Mouse (Mus musculus) midbrain, embryonic 11.5 days (tissue): Measurements from ENCODE around the gene Erh. TPM values are rescaled to one million over a fixed set of nuclear protein-coding genes. Genes with fewer than 3 reads are reported as not detected.
A peak's percentile ranks its signal among the peaks of the same experiment; 100 is the strongest.

ENCODE experiments used
- ATAC-seq: fragments of 200-750 bp; cut with Nextera tagmentation; 2 replicates; pipeline ENCODE4 v1.8.0; 2017; ENCODE audit warnings: moderate TSS enrichment, moderate library complexity; ENCODE audit not compliant: low FRiP score
- DNase-seq: peaks from one replicate; pipeline ENCODE4 v3.0.0; 2015; ENCODE audit warnings: low spot score; ENCODE audit errors: missing footprints
- H3K27ac ChIP-seq: fragments of 300-500 bp; sonication (generic); 2 replicates; pipeline ENCODE4 v1.5.1; 2014; ENCODE audit warnings: low read depth, low read length
- H3K27me3 ChIP-seq: fragments of 300-500 bp; sonication (generic); 2 replicates; pipeline ENCODE4 v1.6.1; 2014; ENCODE audit warnings: mild to moderate bottlenecking, low read length, moderate library complexity, mixed read lengths; ENCODE audit not compliant: control insufficient read depth, insufficient read depth
- H3K36me3 ChIP-seq: fragments of 300-500 bp; sonication (generic); 2 replicates; pipeline ENCODE4 v1.6.1; 2014; ENCODE audit warnings: mild to moderate bottlenecking, low read length, moderate library complexity, mixed read lengths; ENCODE audit not compliant: control insufficient read depth, insufficient read depth
- H3K4me1 ChIP-seq: fragments of 300-500 bp; sonication (generic); 2 replicates; pipeline ENCODE4 v1.6.1; 2014; ENCODE audit warnings: low read length; ENCODE audit not compliant: control insufficient read depth, insufficient read depth
- H3K4me2 ChIP-seq: fragments of 300-500 bp; sonication (generic); 2 replicates; pipeline ENCODE4 v1.6.1; 2014; ENCODE audit warnings: mild to moderate bottlenecking, moderate library complexity
- H3K4me3 ChIP-seq: fragments of 300-500 bp; sonication (generic); 2 replicates; pipeline ENCODE4 v1.5.1; 2014; ENCODE audit warnings: low read depth, low read length
- H3K9ac ChIP-seq: fragments of 300-500 bp; sonication (generic); 2 replicates; pipeline ENCODE4 v1.6.1; 2014; ENCODE audit warnings: low read length
- H3K9me3 ChIP-seq: fragments of 300-500 bp; sonication (generic); 2 replicates; pipeline ENCODE4 v1.6.1; 2016; ENCODE audit warnings: low read length; ENCODE audit not compliant: control insufficient read depth
- WGBS: fragments of 180-500 bp; shearing (Covaris S2); extraction: QIAGEN DNeasy Blood & Tissue Kit; methylation state at CpG from one replicate; pipeline ENCODE4 v1.1.7; 2014; 5-methylcytosine and 5-hydroxymethylcytosine counted together
- polyA plus RNA-seq: library from polyadenylated mRNA; unstranded; fragments of >200 nt; fragmentation: Nextera tagmentation; extraction: Ambion mirVana; gene quantifications from 2 replicates; pipeline ENCODE4 v1.2.1, GENCODE M21; 2014

Gene Erh
- polyA plus RNA-seq, 1 experiment from 2014 or later: 378 TPM

DNA sequence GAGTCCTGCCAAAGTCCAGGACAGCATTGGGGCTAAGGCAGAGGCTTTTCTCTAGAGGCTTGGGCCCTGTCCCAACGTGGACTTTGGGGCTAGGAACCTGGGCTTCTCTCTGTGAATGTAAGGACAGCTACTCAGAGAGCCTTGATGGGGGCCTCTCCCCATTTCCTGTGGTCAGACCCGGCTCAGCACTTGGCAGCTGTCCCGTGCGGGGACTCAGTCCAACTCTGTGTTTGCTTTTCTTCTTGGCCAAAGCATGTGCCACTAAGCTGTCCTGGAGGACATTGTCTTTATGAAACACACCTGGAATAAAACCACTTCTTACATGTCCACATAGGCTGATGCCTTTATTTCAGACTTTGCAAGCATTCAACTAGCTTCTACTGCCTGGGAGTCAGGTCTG lies 40.6 kb downstream of the Erh start:
- DNase-seq (no peak), ATAC-seq (no peak)
- peaks cover 2% of the 10 kb centered on the region; the same call in 1 of the 2 replicates for H3K36me3 ChIP-seq

DNA sequence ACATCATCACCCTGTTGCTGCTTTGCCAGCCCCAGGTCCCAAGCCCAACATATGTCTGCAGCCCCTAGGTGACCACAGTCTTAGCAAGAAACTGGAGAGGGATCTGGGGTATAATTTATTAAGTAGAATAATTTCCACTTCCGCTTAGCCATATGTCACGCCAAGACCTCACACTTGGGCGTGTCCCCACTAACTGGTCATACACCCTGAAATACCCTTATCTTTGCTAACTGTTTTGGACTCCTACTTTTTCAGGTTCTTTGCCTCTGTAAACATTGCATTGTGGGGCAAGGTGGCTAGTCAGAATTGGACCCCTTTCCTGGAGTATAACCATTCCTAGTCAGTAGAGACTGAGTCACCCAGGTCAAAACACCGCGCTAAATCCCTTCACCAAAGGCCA lies 41.7 kb downstream of the Erh start:
- WGBS: 94% methylated on average over 5 of the region's 5 CpGs
- no peaks in the 10 kb centered on the region for H3K4me1 ChIP-seq
- H3K4me3 ChIP-seq: no peak overlapping the region
- no peak overlapping the region for H3K9ac ChIP-seq
- H3K4me2 ChIP-seq: no peak overlapping the region
- H3K27ac ChIP-seq: no peak overlapping the region
- H3K36me3 ChIP-seq: peaks cover 2% of the 10 kb centered on the region; the same call in 1 of the 2 replicates
- H3K27me3 ChIP-seq: no peaks in the 10 kb centered on the region
- no peak for ATAC-seq
- no peaks in the 10 kb centered on the region for H3K9me3 ChIP-seq
- no peak for DNase-seq

More for the DNA sequence above, 40.6 kb downstream of the Erh start:
- H3K27ac ChIP-seq: no peak overlapping the region
- H3K9ac ChIP-seq: no peak overlapping the region
- H3K4me2 ChIP-seq: no peak overlapping the region
- H3K27me3 ChIP-seq: no peaks in the 10 kb centered on the region
- H3K4me3 ChIP-seq: no peak overlapping the region
- no peaks in the 10 kb centered on the region for H3K4me1 ChIP-seq
- 68% methylated on average over 4 of the region's 4 CpGs for WGBS
- H3K9me3 ChIP-seq: no peaks in the 10 kb centered on the region

DNA sequence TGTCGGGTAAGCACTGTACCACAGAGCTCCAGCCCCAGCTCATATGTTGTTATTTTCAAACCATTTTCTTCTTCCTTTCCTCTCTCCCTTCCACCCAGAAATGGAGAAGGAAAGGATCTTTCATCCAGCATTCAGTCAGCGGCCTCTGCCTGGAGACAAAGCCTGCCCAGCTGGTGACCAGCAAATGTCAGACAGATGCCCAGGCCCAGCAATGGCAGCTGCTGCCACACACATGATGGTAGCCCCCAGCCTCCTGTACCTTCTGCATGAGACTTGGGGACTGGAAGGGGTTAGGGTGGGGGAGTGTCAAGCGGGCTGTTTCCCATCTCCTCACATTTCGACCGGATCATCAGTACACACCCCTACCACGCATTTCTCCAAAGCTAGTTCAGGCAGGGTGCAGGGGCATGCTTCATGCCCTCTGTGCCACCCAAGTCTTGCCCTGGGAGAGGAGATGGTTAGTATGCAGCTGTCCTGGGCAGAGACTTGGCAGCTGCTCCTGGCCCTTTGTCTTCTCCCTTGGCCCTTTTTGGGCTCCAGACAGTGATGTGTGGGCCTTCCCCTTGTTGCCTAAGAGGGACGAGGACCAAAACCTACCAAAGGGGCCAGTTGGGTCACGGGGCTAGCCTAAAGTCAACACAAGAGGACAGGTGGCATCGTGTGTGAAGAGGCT lies 42.4 kb downstream of the Erh start:
- Histone ChIP-seq H3K4me2 (no peak overlapping the region), H3K9ac (no peak overlapping the region), H3K4me3 (no peak overlapping the region), H3K27me3 (no peaks in the 10 kb centered on the region), H3K27ac (no peak overlapping the region), H3K4me1 (no peaks in the 10 kb centered on the region), H3K9me3 (no peaks in the 10 kb centered on the region), H3K36me3 (peaks cover 2% of the 10 kb centered on the region; the same call in 1 of the 2 replicates)
- DNase-seq (no peak), ATAC-seq (no peak)
- WGBS: 93% methylated on average over 9 of the region's 9 CpGs

DNA sequence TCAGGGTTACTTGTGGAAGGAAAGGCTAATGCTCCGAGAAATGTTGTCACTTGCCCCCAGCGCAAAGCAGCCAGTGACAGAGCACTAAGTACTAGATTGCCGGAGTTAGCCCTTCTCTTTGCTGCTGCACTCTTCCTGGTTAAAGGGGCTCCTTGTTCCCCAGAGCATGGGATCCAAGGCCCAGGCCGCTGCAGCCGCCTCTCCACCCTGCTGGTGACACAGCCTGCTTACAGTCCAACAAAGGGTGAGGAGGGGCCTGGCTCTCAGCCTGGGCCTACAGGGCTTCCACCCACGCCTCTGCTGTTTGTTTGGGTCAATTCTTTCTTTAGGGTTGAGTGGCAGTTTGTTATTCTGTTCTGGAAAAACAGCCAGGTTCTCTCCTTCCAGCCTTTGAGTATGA lies 45.4 kb downstream of the Erh start:
- WGBS: 49% methylated on average over 6 of the region's 6 CpGs
- ATAC-seq (no peak), DNase-seq (peak; percentile 81)
- no peaks in the 10 kb centered on the region for H3K4me1 ChIP-seq
- no peaks in the 10 kb centered on the region for H3K9me3 ChIP-seq
- peaks cover 2% of the 10 kb centered on the region; the same call in 1 of the 2 replicates for H3K36me3 ChIP-seq
- no peak overlapping the region for H3K27ac ChIP-seq
- no peak overlapping the region for H3K4me2 ChIP-seq
- H3K4me3 ChIP-seq: no peak overlapping the region
- H3K9ac ChIP-seq: no peak overlapping the region
- no peaks in the 10 kb centered on the region for H3K27me3 ChIP-seq

DNA sequence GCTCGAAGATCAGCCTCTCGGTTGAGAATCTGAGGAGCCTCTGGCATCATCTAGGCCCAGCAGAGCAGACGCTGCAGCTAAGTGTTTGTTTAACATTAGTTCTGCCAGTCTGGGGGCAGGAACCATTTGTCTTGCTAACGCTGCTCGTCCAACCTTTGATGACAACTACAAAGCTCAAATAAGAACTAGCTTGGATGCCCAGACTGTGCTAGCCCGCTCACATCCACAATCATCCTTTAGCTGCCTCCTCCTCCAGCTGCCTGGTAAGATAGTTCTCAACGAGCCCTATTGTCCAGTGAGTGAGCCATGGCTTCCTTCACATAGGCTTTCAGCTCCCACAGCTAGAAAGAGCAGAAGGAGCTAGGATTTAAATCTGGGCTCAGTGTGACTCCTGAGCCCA lies 45.9 kb downstream of the Erh start:
- H3K4me3 ChIP-seq: no peak overlapping the region
- DNase-seq (peak; percentile 78), ATAC-seq (no peak)
- H3K4me1 ChIP-seq: no peaks in the 10 kb centered on the region
- H3K27ac ChIP-seq: no peak overlapping the region
- no peaks in the 10 kb centered on the region for H3K27me3 ChIP-seq
- no peak overlapping the region for H3K9ac ChIP-seq
- H3K4me2 ChIP-seq: no peak overlapping the region
- H3K36me3 ChIP-seq: peaks cover 2% of the 10 kb centered on the region; the same call in 1 of the 2 replicates
- WGBS: 44% methylated on average over 7 of the region's 7 CpGs
- H3K9me3 ChIP-seq: no peaks in the 10 kb centered on the region

DNA sequence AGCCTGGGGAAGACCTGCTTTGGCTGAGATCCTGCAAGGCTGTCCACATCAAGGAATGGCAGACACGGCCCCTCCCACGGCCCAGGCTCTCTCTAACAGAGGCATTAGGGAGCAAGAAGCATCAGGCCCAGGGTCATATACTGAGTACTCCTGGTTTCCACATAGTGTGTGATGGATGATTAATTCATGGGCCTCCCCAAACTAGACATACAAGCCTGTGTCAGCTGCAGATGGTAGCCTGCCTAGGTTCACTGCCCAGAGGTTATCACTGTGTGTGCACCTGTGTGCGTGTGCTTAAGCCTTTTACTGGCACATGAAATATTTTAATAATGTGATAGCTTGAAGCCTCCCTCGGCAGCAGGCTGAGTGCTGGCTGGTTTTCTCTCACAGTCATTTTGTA lies 48.2 kb downstream of the Erh start:
- Histone ChIP-seq H3K27ac (no peak overlapping the region), H3K36me3 (no peaks in the 10 kb centered on the region; the same call in 1 of the 2 replicates), H3K27me3 (no peaks in the 10 kb centered on the region), H3K4me1 (no peaks in the 10 kb centered on the region), H3K4me2 (no peak overlapping the region), H3K4me3 (no peak overlapping the region), H3K9me3 (no peaks in the 10 kb centered on the region), H3K9ac (no peak overlapping the region)
- ATAC-seq (no peak), DNase-seq (no peak)
- 90% methylated on average over 4 of the region's 4 CpGs for WGBS

DNA sequence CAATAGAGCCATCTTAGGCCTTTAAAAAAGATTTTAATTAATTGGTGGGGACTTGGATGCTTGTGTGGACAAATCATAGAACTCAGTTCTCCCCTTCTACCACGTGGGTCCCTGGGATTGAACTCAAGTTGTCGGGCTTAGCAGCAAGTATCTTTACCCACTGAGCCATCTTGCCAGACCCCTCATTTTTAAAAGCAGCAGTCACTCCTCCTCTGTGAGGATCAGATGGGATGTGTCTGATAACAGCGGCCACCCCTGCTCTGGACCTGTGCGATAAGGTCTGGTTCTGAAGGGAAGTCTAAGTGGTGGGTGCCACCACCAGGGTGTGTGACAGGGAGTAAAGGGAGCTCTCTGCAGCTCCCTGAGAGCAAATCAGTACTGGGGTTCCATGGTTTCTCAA lies 48.6 kb downstream of the Erh start:
- H3K36me3 ChIP-seq: no peaks in the 10 kb centered on the region; the same call in 1 of the 2 replicates
- no peaks in the 10 kb centered on the region for H3K27me3 ChIP-seq
- H3K27ac ChIP-seq: no peak overlapping the region
- H3K9ac ChIP-seq: no peak overlapping the region
- no peak overlapping the region for H3K4me2 ChIP-seq
- H3K4me1 ChIP-seq: no peaks in the 10 kb centered on the region
- 95% methylated on average over 4 of the region's 4 CpGs for WGBS
- H3K4me3 ChIP-seq: no peak overlapping the region
- H3K9me3 ChIP-seq: no peaks in the 10 kb centered on the region
- ATAC-seq (no peak), DNase-seq (no peak)

DNA sequence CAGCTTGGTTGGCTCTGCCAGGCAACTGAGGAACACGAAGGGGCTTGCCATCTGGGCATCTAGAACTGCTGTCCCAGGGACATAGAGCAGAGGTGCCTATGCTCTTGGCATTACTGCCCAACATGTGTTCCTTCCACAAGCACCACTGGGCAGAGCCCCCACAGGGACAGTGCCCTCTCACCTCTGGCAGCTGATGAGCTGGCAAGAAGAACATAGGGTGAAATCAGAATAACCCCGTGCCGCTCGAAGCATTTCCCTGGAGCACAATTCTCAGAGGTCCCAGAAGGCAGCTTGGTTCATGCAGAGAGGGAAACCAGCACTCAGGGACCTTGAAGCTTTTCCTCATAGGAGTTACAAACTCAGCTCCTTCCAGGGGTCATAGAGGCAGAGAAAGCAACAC lies 49.4 kb downstream of the Erh start:
- no peaks in the 10 kb centered on the region for H3K4me1 ChIP-seq
- H3K9ac ChIP-seq: no peak overlapping the region
- no peaks in the 10 kb centered on the region for H3K27me3 ChIP-seq
- DNase-seq (no peak), ATAC-seq (no peak)
- no peak overlapping the region for H3K4me2 ChIP-seq
- WGBS: 98% methylated on average over 4 of the region's 4 CpGs
- no peak overlapping the region for H3K4me3 ChIP-seq
- no peaks in the 10 kb centered on the region for H3K9me3 ChIP-seq
- no peak overlapping the region for H3K27ac ChIP-seq
- no peaks in the 10 kb centered on the region; the same call in none of the 2 replicates for H3K36me3 ChIP-seq

DNA sequence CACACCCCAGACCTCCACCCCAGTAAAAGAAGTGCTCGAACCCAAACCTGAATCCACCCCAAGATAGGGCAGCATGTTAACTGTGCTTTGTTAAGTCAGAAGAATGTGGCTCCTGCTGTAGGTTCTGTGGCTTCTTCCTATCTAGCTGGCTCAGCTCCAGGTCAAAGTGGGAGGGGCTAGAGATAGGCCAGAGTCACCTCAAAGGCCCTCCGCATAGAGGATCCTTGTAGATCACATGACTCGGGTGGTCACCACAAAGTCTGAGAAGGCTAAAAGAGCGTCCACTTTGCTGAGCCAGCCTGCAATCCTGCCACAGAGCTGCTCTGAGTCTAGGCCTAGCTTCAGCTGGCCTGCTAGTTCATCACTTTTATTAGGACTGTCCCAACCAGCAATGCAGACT lies 50.0 kb downstream of the Erh start:
- no peak for DNase-seq

More for the DNA sequence above, 50.0 kb downstream of the Erh start:
- ATAC-seq: no peak
- Histone ChIP-seq H3K9me3 (no peaks in the 10 kb centered on the region), H3K4me1 (no peaks in the 10 kb centered on the region), H3K4me2 (no peak overlapping the region), H3K4me3 (no peak overlapping the region), H3K36me3 (no peaks in the 10 kb centered on the region; the same call in none of the 2 replicates), H3K27me3 (no peaks in the 10 kb centered on the region), H3K9ac (no peak overlapping the region), H3K27ac (no peak overlapping the region)
- 90% methylated on average over 4 of the region's 4 CpGs for WGBS
